Mouse (Mus musculus): ENCODE measurements around the gene Hist1h2ac. TPM values are rescaled to one million over a fixed set of nuclear protein-coding genes. Genes with fewer than 3 reads are reported as not detected.
"Not testable (repeated sequence)": the region's sequence is repeated elsewhere in the genome, so short reads cannot be mapped to it uniquely, and the experiment has no call there.

Gene Hist1h2ac
- polyA plus RNA-seq, 1 experiment from 2014 or later: 0.74 TPM

GRCm38 (mm10) chr13:23725213-23725612 lies 41.5 kb upstream of the Hist1h2ac start:
- DNase-seq (ENCODE audit: low spot score): peak; percentile 10
- Histone ChIP-seq H3K9ac (ENCODE audit: low read length) (no peak overlapping the region), H3K4me2 (replicated peaks; ENCODE audit: low read depth) (no peak overlapping the region), H3K36me3 (ENCODE audit: control insufficient read depth, insufficient read depth, low read length) (no peaks in the 10 kb centered on the region), H3K27me3 (ENCODE audit: control insufficient read depth, insufficient read depth, low read length) (no peaks in the 10 kb centered on the region), H3K9me3 (ENCODE audit: control insufficient read depth, low read length) (no peaks in the 10 kb centered on the region), H3K4me3 (ENCODE audit: low read depth, low read length) (no peak overlapping the region), H3K27ac (replicated peaks) (no peak overlapping the region), H3K4me1 (replicated peaks; ENCODE audit: control insufficient read depth, insufficient read depth) (no peaks in the 10 kb centered on the region)
- no peak for ATAC-seq (ENCODE audit: low FRiP score, low TSS enrichment)
- WGBS: 78% methylated on average over 1 of the region's 1 CpGs
- TF ChIP-seq EP300 (optimal IDR thresholded peaks at IDR 0.05) (no peak), CTCF (IDR thresholded peaks at IDR 0.05; ENCODE audit: low read depth) (no peak)

- Histone ChIP-seq H3K9ac (ENCODE audit: low read length) (no peak overlapping the region), H3K9me3 (ENCODE audit: control insufficient read depth, low read length) (no peaks in the 10 kb centered on the region), H3K4me2 (replicated peaks; ENCODE audit: low read depth) (no peak overlapping the region), H3K27ac (replicated peaks) (no peak overlapping the region), H3K4me1 (replicated peaks; ENCODE audit: control insufficient read depth, insufficient read depth) (no peaks in the 10 kb centered on the region), H3K4me3 (ENCODE audit: low read depth, low read length) (no peak overlapping the region), H3K27me3 (ENCODE audit: control insufficient read depth, insufficient read depth, low read length) (no peaks in the 10 kb centered on the region), H3K36me3 (ENCODE audit: control insufficient read depth, insufficient read depth, low read length) (no peaks in the 10 kb centered on the region)
- WGBS: 73% methylated on average over 4 of the region's 4 CpGs
- TF ChIP-seq EP300 (optimal IDR thresholded peaks at IDR 0.05) (no peak), CTCF (IDR thresholded peaks at IDR 0.05; ENCODE audit: low read depth) (no peak)
- ATAC-seq (ENCODE audit: low FRiP score, low TSS enrichment): no peak
- no peak for DNase-seq (ENCODE audit: low spot score)
Observed at GRCm38 (mm10) chr13:23724239-23724638, 40.5 kb upstream of the Hist1h2ac start.

GRCm38 (mm10) chr13:23717593-23718245 lies 34.0 kb upstream of the Hist1h2ac start:
- H3K27ac ChIP-seq (replicated peaks); H3K4me2 ChIP-seq (replicated peaks; ENCODE audit: low read depth); H3K4me1 ChIP-seq (replicated peaks; ENCODE audit: control insufficient read depth, insufficient read depth); ATAC-seq (ENCODE audit: low FRiP score, low TSS enrichment); H3K9me3 ChIP-seq (ENCODE audit: control insufficient read depth, low read length); H3K4me3 ChIP-seq (ENCODE audit: low read depth, low read length); H3K36me3 ChIP-seq (ENCODE audit: control insufficient read depth, insufficient read depth, low read length); DNase-seq (ENCODE audit: low spot score); H3K9ac ChIP-seq (ENCODE audit: low read length); H3K27me3 ChIP-seq (ENCODE audit: control insufficient read depth, insufficient read depth, low read length): not testable (repeated sequence)
- 8% methylated on average over 2 of the region's 2 CpGs for WGBS

- Histone ChIP-seq H3K9me3 (ENCODE audit: control insufficient read depth, low read length) (no peaks in the 10 kb centered on the region), H3K4me2 (replicated peaks; ENCODE audit: low read depth) (no peak overlapping the region), H3K36me3 (ENCODE audit: control insufficient read depth, insufficient read depth, low read length) (no peaks in the 10 kb centered on the region), H3K4me3 (ENCODE audit: low read depth, low read length) (no peak overlapping the region), H3K9ac (ENCODE audit: low read length) (no peak overlapping the region), H3K27me3 (ENCODE audit: control insufficient read depth, insufficient read depth, low read length) (no peaks in the 10 kb centered on the region), H3K4me1 (replicated peaks; ENCODE audit: control insufficient read depth, insufficient read depth) (no peaks in the 10 kb centered on the region), H3K27ac (replicated peaks) (no peak overlapping the region; the same call in 1 of the 2 replicates)
- ATAC-seq (ENCODE audit: low FRiP score, low TSS enrichment): no peak
- TF ChIP-seq CTCF (IDR thresholded peaks at IDR 0.05; ENCODE audit: low read depth) (no peak), EP300 (optimal IDR thresholded peaks at IDR 0.05) (no peak)
- 45% methylated on average over 11 of the region's 11 CpGs for WGBS
- DNase-seq (ENCODE audit: low spot score): no peak
Observed at GRCm38 (mm10) chr13:23717176-23717575, 33.4 kb upstream of the Hist1h2ac start.

GRCm38 (mm10) chr13:23716261-23717042 lies 32.7 kb upstream of the Hist1h2ac start:
- Histone ChIP-seq H3K4me3 (ENCODE audit: low read depth, low read length) (no peak overlapping the region), H3K36me3 (ENCODE audit: control insufficient read depth, insufficient read depth, low read length) (no peaks in the 10 kb centered on the region), H3K27ac (replicated peaks) (no peak overlapping the region), H3K4me2 (replicated peaks; ENCODE audit: low read depth) (no peak overlapping the region), H3K9ac (ENCODE audit: low read length) (no peak overlapping the region), H3K9me3 (ENCODE audit: control insufficient read depth, low read length) (no peaks in the 10 kb centered on the region), H3K27me3 (ENCODE audit: control insufficient read depth, insufficient read depth, low read length) (no peaks in the 10 kb centered on the region), H3K4me1 (replicated peaks; ENCODE audit: control insufficient read depth, insufficient read depth) (no peaks in the 10 kb centered on the region)
- no peak for DNase-seq (ENCODE audit: low spot score)
- TF ChIP-seq CTCF (IDR thresholded peaks at IDR 0.05; ENCODE audit: low read depth) (no peak), EP300 (optimal IDR thresholded peaks at IDR 0.05) (no peak)
- no peak for ATAC-seq (ENCODE audit: low FRiP score, low TSS enrichment)
- 85% methylated on average over 5 of the region's 5 CpGs for WGBS

Measured in stomach, postnatal 0 days (tissue).